12 mouse cellular contexts compared by ENCODE assay signal in the genomic region with DNA sequence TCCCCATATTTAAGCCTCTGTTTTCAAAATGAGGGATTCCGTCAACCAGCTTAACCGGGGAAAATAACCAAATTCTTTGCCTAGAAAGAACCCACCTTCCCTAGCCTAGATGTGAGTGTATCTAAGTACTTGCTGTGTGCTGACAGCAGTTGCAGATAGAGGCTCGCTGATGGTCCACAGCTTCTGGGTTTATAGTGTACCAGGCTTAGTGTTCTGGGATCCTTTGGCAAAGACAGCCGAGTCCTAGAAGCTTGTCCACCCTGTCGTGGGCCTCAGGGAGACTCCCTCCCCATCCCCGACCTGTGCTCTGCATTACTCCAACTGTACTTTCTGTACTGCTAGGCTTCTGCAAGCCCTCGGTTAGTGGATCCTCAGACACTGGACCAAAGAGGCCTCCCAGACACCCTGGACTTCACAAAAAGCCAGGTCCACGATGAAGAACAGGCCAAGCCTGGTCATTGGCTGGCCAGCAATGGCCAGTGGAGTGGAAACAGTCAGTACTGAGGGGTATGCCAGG. TPM values are rescaled to one million over a fixed set of nuclear protein-coding genes. Genes with fewer than 3 reads are reported as not detected.
"Had no signal": no experiment of that assay in that cellular context is flagged by ENCODE, and none has a peak within 500 bp of the region (broad histone marks: within the 10 kb centered on the region; RNA-seq: fewer than 3 reads in every experiment).

No protein-coding gene starts in this region.

- H3K9me3 ChIP-seq: limb, embryonic 13.5 days; midbrain, embryonic 12.5 days; stomach, embryonic 15.5 days had no signal

- DNase-seq: layer of hippocampus, adult 9-11 months; layer of hippocampus, postnatal 36 days; left cerebral cortex, postnatal 4 days; lung, adult 18-20 months; right cerebral cortex, postnatal 14 days; thymus, adult 18-20 months; thymus, postnatal 25 days had no signal

- H3K27me3 ChIP-seq: limb, embryonic 13.5 days; midbrain, embryonic 12.5 days; stomach, embryonic 15.5 days had no signal

- H3K4me3 ChIP-seq: limb, embryonic 13.5 days; midbrain, embryonic 12.5 days; stomach, embryonic 15.5 days had no signal

- H3K27ac ChIP-seq: limb, embryonic 13.5 days; liver, embryonic 14.5 days; midbrain, embryonic 12.5 days; stomach, embryonic 15.5 days had no signal

- H3K36me3 ChIP-seq: limb, embryonic 13.5 days; midbrain, embryonic 12.5 days; stomach, embryonic 15.5 days had no signal

- H3K9ac ChIP-seq: limb, embryonic 13.5 days; liver, embryonic 14.5 days; midbrain, embryonic 12.5 days; stomach, embryonic 15.5 days had no signal

- H3K4me1 ChIP-seq: limb, embryonic 13.5 days; midbrain, embryonic 12.5 days had no signal

- H3K4me2 ChIP-seq: limb, embryonic 13.5 days; midbrain, embryonic 12.5 days; stomach, embryonic 15.5 days had no signal

RNA-seq across cellular contexts. Expression of gene Il17rb, which starts 37.1 kb away (rescaled TPM):
- total RNA-seq: megakaryocyte-erythroid progenitor cell, adult 5-6 weeks had no signal
